Comparison of ENCODE assay signal across 13 mouse cellular contexts in genomic region chr3:85583194-85583593, GRCm38 (mm10).
"Had no signal": no experiment of that assay in that cellular context is flagged by ENCODE, and none has a peak within 500 bp of the region (broad histone marks: within the 10 kb centered on the region; RNA-seq: fewer than 3 reads in every experiment).

No protein-coding gene starts in this region.

- DNase-seq: kidney, adult 2 months; kidney, postnatal 25 days; layer of hippocampus, postnatal 36 days; liver; lung, adult 18-20 months; lung, postnatal 10 days; lung, postnatal 36 days; right cerebral cortex, adult 18-20 months; right cerebral cortex, postnatal 14 days; right cerebral cortex, postnatal 4 days; thymus, adult 2 months; thymus, postnatal 14 days; thymus, postnatal 4 days had no signal
